Mouse (Mus musculus) lung, postnatal 0 days (tissue): ENCODE data around the gene Galnt13.

ENCODE experiments used
- CTCF ChIP-seq: IDR thresholded peaks from 2 replicates; pipeline ENCODE4 v1.5.1; 2016; ENCODE audit warnings: antibody characterized with exemption, mild to moderate bottlenecking
- EP300 ChIP-seq: IDR thresholded peaks from 2 replicates; pipeline ENCODE4 v1.6.1; 2016; ENCODE audit warnings: antibody characterized with exemption, mild to moderate bottlenecking, control low read depth

GRCm38 (mm10) chr2:55153089-55153488, 717.0 kb downstream of the Galnt13 start:
- no peak for TF ChIP-seq CTCF
- TF ChIP-seq EP300, result no peak
